Mouse (Mus musculus) bone marrow macrophage, adult 2 months (primary cell): ENCODE measurements around the gene Hoxb2.

ENCODE experiments used
- CTCF ChIP-seq: IDR thresholded peaks from 2 replicates; pipeline ENCODE4 v1.5.1; 2012; ENCODE audit warnings: low read depth, mild to moderate bottlenecking, low read length, moderate library complexity
- POLR2A ChIP-seq: IDR thresholded peaks from 2 replicates; pipeline ENCODE4 v1.6.1; 2012; ENCODE audit warnings: mild to moderate bottlenecking, low read depth, low read length, borderline replicate concordance

GRCm38 (mm10) chr11:96350341-96350624 lies at the start of gene Hoxb2:
- no peak for TF ChIP-seq POLR2A
- no peak for TF ChIP-seq CTCF
